Mouse (Mus musculus): ENCODE results near the gene Itgb8. TPM values are rescaled to one million over a fixed set of nuclear protein-coding genes. Genes with fewer than 3 reads are reported as not detected.

Itgb8 gene
- polyA plus RNA-seq, 1 experiment from 2014 or later = 3.2 TPM

- WGBS = 64% methylated on average over 6 of the region's 6 CpGs
- H3K27ac ChIP-seq = no peak overlapping the region
- H3K4me3 ChIP-seq (replicated peaks) = no peak overlapping the region
- H3K4me2 ChIP-seq = no peak overlapping the region
- no peak overlapping the region for H3K9ac ChIP-seq
- ATAC-seq (ENCODE audit: insufficient read depth, low FRiP score, low read depth) = no peak
- no peaks in the 10 kb centered on the region for H3K4me1 ChIP-seq
- H3K36me3 ChIP-seq = no peaks in the 10 kb centered on the region
- no peaks in the 10 kb centered on the region for H3K9me3 ChIP-seq
- H3K27me3 ChIP-seq (replicated peaks) = no peaks in the 10 kb centered on the region
These were observed 31.7 kb downstream of the Itgb8 start for GRCm38 (mm10) chr12:119206711-119207463.

GRCm38 (mm10) chr12:119204411-119204810 is 34.2 kb downstream of the Itgb8 start:
- no peak overlapping the region for H3K4me2 ChIP-seq
- no peaks in the 10 kb centered on the region for H3K9me3 ChIP-seq
- WGBS = 56% methylated on average over 2 of the region's 2 CpGs
- H3K9ac ChIP-seq = no peak overlapping the region
- H3K4me3 ChIP-seq (replicated peaks) = no peak overlapping the region
- H3K27ac ChIP-seq = no peak overlapping the region
- no peak for ATAC-seq (ENCODE audit: insufficient read depth, low FRiP score, low read depth)
- H3K4me1 ChIP-seq = no peaks in the 10 kb centered on the region
- no peaks in the 10 kb centered on the region for H3K27me3 ChIP-seq (replicated peaks)
- H3K36me3 ChIP-seq = no peaks in the 10 kb centered on the region

- Histone ChIP-seq H3K36me3 (no peaks in the 10 kb centered on the region), H3K27ac (no peak overlapping the region), H3K9ac (no peak overlapping the region), H3K4me3 (replicated peaks) (no peak overlapping the region), H3K4me1 (no peaks in the 10 kb centered on the region), H3K4me2 (no peak overlapping the region), H3K9me3 (no peaks in the 10 kb centered on the region), H3K27me3 (replicated peaks) (no peaks in the 10 kb centered on the region)
- no peak for ATAC-seq (ENCODE audit: insufficient read depth, low FRiP score, low read depth)
- WGBS = 64% methylated on average over 2 of the region's 2 CpGs
These were observed 35.8 kb downstream of the Itgb8 start for GRCm38 (mm10) chr12:119202766-119203165.

- no peak overlapping the region for H3K4me2 ChIP-seq
- H3K4me3 ChIP-seq (replicated peaks) = no peak overlapping the region
- H3K27me3 ChIP-seq (replicated peaks) = no peaks in the 10 kb centered on the region
- no peak for ATAC-seq (ENCODE audit: insufficient read depth, low FRiP score, low read depth)
- H3K4me1 ChIP-seq = no peaks in the 10 kb centered on the region
- no peaks in the 10 kb centered on the region for H3K36me3 ChIP-seq
- no peak overlapping the region for H3K27ac ChIP-seq
- H3K9ac ChIP-seq = no peak overlapping the region
- no peaks in the 10 kb centered on the region for H3K9me3 ChIP-seq
These were observed 43.5 kb downstream of the Itgb8 start for GRCm38 (mm10) chr12:119195145-119195544.

GRCm38 (mm10) chr12:119189814-119190213 is 48.8 kb downstream of the Itgb8 start:
- 72% methylated on average over 8 of the region's 8 CpGs for WGBS
- no peak overlapping the region for H3K27ac ChIP-seq
- H3K9me3 ChIP-seq = no peaks in the 10 kb centered on the region
- H3K9ac ChIP-seq = no peak overlapping the region
- H3K4me2 ChIP-seq = no peak overlapping the region
- H3K4me3 ChIP-seq (replicated peaks) = no peak overlapping the region
- H3K27me3 ChIP-seq (replicated peaks) = no peaks in the 10 kb centered on the region
- no peaks in the 10 kb centered on the region for H3K4me1 ChIP-seq
- no peak for ATAC-seq (ENCODE audit: insufficient read depth, low FRiP score, low read depth)
- no peaks in the 10 kb centered on the region for H3K36me3 ChIP-seq

GRCm38 (mm10) chr12:119185441-119185840 is 53.2 kb downstream of the Itgb8 start:
- 70% methylated on average over 1 of the region's 1 CpGs for WGBS
- Histone ChIP-seq H3K4me3 (replicated peaks) (no peak overlapping the region), H3K9me3 (no peaks in the 10 kb centered on the region), H3K4me2 (no peak overlapping the region), H3K4me1 (no peaks in the 10 kb centered on the region), H3K9ac (no peak overlapping the region), H3K36me3 (no peaks in the 10 kb centered on the region), H3K27me3 (replicated peaks) (no peaks in the 10 kb centered on the region), H3K27ac (no peak overlapping the region)
- ATAC-seq (ENCODE audit: insufficient read depth, low FRiP score, low read depth) = no peak

- no peak for ATAC-seq (ENCODE audit: insufficient read depth, low FRiP score, low read depth)
- no peak overlapping the region for H3K4me2 ChIP-seq
- no peaks in the 10 kb centered on the region for H3K4me1 ChIP-seq
- no peak overlapping the region for H3K27ac ChIP-seq
- no peak overlapping the region for H3K9ac ChIP-seq
- no peaks in the 10 kb centered on the region for H3K36me3 ChIP-seq
- H3K9me3 ChIP-seq = no peaks in the 10 kb centered on the region
- 63% methylated on average over 2 of the region's 2 CpGs for WGBS
- H3K27me3 ChIP-seq (replicated peaks) = no peaks in the 10 kb centered on the region
- H3K4me3 ChIP-seq (replicated peaks) = no peak overlapping the region
These were observed 56.2 kb downstream of the Itgb8 start for GRCm38 (mm10) chr12:119182215-119182924.

- H3K9me3 ChIP-seq = no peaks in the 10 kb centered on the region
- no peak overlapping the region for H3K9ac ChIP-seq
- no peaks in the 10 kb centered on the region for H3K27me3 ChIP-seq (replicated peaks)
- no peaks in the 10 kb centered on the region for H3K4me1 ChIP-seq
- H3K27ac ChIP-seq = no peak overlapping the region
- no peaks in the 10 kb centered on the region for H3K36me3 ChIP-seq
- H3K4me3 ChIP-seq (replicated peaks) = no peak overlapping the region
- no peak for ATAC-seq (ENCODE audit: insufficient read depth, low FRiP score, low read depth)
- WGBS = 53% methylated on average over 2 of the region's 2 CpGs
- H3K4me2 ChIP-seq = no peak overlapping the region
These were observed 62.6 kb downstream of the Itgb8 start for GRCm38 (mm10) chr12:119176017-119176416.

GRCm38 (mm10) chr12:119169828-119170539 is 68.6 kb downstream of the Itgb8 start:
- H3K27me3 ChIP-seq (replicated peaks) = no peaks in the 10 kb centered on the region
- H3K4me1 ChIP-seq = no peaks in the 10 kb centered on the region
- H3K9me3 ChIP-seq = no peaks in the 10 kb centered on the region
- no peak for ATAC-seq (ENCODE audit: insufficient read depth, low FRiP score, low read depth)
- H3K36me3 ChIP-seq = no peaks in the 10 kb centered on the region
- H3K27ac ChIP-seq = no peak overlapping the region
- no peak overlapping the region for H3K9ac ChIP-seq
- no peak overlapping the region for H3K4me3 ChIP-seq (replicated peaks)
- 61% methylated on average over 4 of the region's 4 CpGs for whole genome bisulfite sequencing
- H3K4me2 ChIP-seq = no peak overlapping the region

GRCm38 (mm10) chr12:119169143-119169542 is 69.5 kb downstream of the Itgb8 start:
- Histone ChIP-seq H3K36me3 (no peaks in the 10 kb centered on the region), H3K9ac (no peak overlapping the region), H3K27me3 (replicated peaks) (no peaks in the 10 kb centered on the region), H3K4me1 (no peaks in the 10 kb centered on the region), H3K4me2 (no peak overlapping the region), H3K27ac (no peak overlapping the region), H3K9me3 (no peaks in the 10 kb centered on the region), H3K4me3 (replicated peaks) (no peak overlapping the region)
- WGBS = 47% methylated on average over 3 of the region's 3 CpGs
- ATAC-seq (ENCODE audit: insufficient read depth, low FRiP score, low read depth) = no peak

- Histone ChIP-seq H3K36me3 (no peaks in the 10 kb centered on the region), H3K9me3 (no peaks in the 10 kb centered on the region), H3K9ac (no peak overlapping the region), H3K4me2 (no peak overlapping the region), H3K27me3 (replicated peaks) (no peaks in the 10 kb centered on the region), H3K4me1 (no peaks in the 10 kb centered on the region), H3K4me3 (replicated peaks) (no peak overlapping the region), H3K27ac (no peak overlapping the region)
- no peak for ATAC-seq (ENCODE audit: insufficient read depth, low FRiP score, low read depth)
- 43% methylated on average over 2 of the region's 2 CpGs for WGBS
These were observed 73.5 kb downstream of the Itgb8 start for GRCm38 (mm10) chr12:119165115-119165514.

- Histone ChIP-seq H3K4me3 (replicated peaks) (no peak overlapping the region), H3K9ac (no peak overlapping the region), H3K4me2 (no peak overlapping the region), H3K27ac (peak overlapping the region; percentile 9; the same call in 1 of the 2 replicates), H3K9me3 (no peaks in the 10 kb centered on the region), H3K27me3 (replicated peaks) (no peaks in the 10 kb centered on the region), H3K36me3 (no peaks in the 10 kb centered on the region), H3K4me1 (no peaks in the 10 kb centered on the region)
- no peak for ATAC-seq (ENCODE audit: insufficient read depth, low FRiP score, low read depth)
- WGBS = 40% methylated on average over 1 of the region's 1 CpGs
These were observed 73.9 kb downstream of the Itgb8 start for GRCm38 (mm10) chr12:119164672-119165071.
